Mouse (Mus musculus) intestine, embryonic 16.5 days (tissue): ENCODE results near the gene Kcnk12. TPM values are rescaled to one million over a fixed set of nuclear protein-coding genes. Genes with fewer than 3 reads are reported as not detected.

Source experiments
- ATAC-seq: fragments of 200-750 bp; cut with Nextera tagmentation; 2 replicates; pipeline ENCODE4 v1.8.0; 2017; ENCODE audit warnings: moderate TSS enrichment, moderate library complexity
- H3K27ac ChIP-seq: fragments of 300-500 bp; sonication (generic); 2 replicates; pipeline ENCODE4 v1.5.1; 2014; ENCODE audit warnings: mild to moderate bottlenecking, low read length
- H3K27me3 ChIP-seq: fragments of 300-500 bp; sonication (generic); replicated peaks from 2 replicates; pipeline ENCODE4 v1.6.1; 2014; ENCODE audit warnings: low read length, control low read depth, mixed read lengths; ENCODE audit not compliant: control insufficient read depth, insufficient read depth
- H3K36me3 ChIP-seq: fragments of 300-500 bp; sonication (generic); 2 replicates; pipeline ENCODE4 v1.6.1; 2014; ENCODE audit warnings: low read length, control low read depth; ENCODE audit not compliant: control insufficient read depth, insufficient read depth
- H3K4me1 ChIP-seq: fragments of 300-500 bp; sonication (generic); 2 replicates; pipeline ENCODE4 v1.6.1; 2014; ENCODE audit warnings: low read length, control low read depth, mixed read lengths; ENCODE audit not compliant: control insufficient read depth, insufficient read depth
- H3K4me2 ChIP-seq: fragments of 300-500 bp; sonication (generic); 2 replicates; pipeline ENCODE4 v1.6.1; 2014; ENCODE audit warnings: low read depth, low read length, control low read depth
- H3K4me3 ChIP-seq: fragments of 300-500 bp; sonication (generic); 2 replicates; pipeline ENCODE4 v1.5.1; 2014; ENCODE audit warnings: mild to moderate bottlenecking, low read length
- H3K9ac ChIP-seq: fragments of 300-500 bp; sonication (generic); 2 replicates; pipeline ENCODE4 v1.6.1; 2014; ENCODE audit warnings: low read depth, low read length
- H3K9me3 ChIP-seq: fragments of 300-500 bp; sonication (generic); 2 replicates; pipeline ENCODE4 v1.6.1; 2016; ENCODE audit warnings: low read length, control low read depth; ENCODE audit not compliant: control insufficient read depth
- WGBS: fragments of 180-500 bp; shearing (Covaris S2); extraction: QIAGEN DNeasy Blood & Tissue Kit; methylation state at CpG from one replicate; pipeline ENCODE4 v1.1.7; 2014; 5-methylcytosine and 5-hydroxymethylcytosine counted together
- polyA plus RNA-seq: library from polyadenylated mRNA; unstranded; fragments of >200 nt; fragmentation: Nextera tagmentation; extraction: Ambion mirVana; gene quantifications from 2 replicates; pipeline ENCODE4 v1.2.1, GENCODE M21; 2015

The Kcnk12 gene
- polyA plus RNA-seq, 1 experiment from 2014 or later = not detected

DNA sequence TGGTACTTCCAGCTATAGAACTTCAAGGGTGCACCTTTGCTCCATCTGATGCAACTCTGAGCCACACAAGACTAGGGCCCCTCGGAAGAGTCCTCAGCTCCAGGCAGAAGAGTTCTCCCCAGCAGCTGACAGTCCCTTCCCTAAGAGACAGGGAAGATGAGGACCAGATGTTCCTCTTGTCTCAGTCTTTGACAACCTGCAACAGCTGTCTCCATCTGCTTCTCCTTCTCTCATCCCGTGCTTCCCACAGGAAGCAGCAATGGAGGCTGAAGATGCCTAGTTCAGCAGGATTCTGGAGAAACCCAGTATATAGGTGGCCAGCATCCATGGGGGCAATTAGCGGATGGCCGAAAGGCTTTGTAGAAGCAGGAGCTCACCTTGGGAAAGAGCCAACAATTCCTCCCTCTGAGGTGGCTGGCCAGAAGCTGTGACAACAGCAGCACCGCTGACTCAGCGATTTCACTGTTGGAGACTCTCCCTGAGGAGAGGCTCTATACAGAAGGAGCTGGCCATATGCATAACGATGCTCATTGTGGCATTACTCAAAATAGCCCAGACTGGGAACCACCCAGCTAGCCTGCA is 6.2 kb downstream of the Kcnk12 start:
- Histone ChIP-seq H3K27ac (no peak overlapping the region), H3K36me3 (no peaks in the 10 kb centered on the region), H3K4me1 (peaks cover under 1% of the 10 kb centered on the region), H3K9ac (no peak overlapping the region), H3K4me2 (no peak overlapping the region), H3K27me3 (peaks cover 17% of the 10 kb centered on the region), H3K4me3 (no peak overlapping the region), H3K9me3 (no peaks in the 10 kb centered on the region)
- ATAC-seq = no peak
- 68% methylated on average over 7 of the region's 7 CpGs for WGBS

DNA sequence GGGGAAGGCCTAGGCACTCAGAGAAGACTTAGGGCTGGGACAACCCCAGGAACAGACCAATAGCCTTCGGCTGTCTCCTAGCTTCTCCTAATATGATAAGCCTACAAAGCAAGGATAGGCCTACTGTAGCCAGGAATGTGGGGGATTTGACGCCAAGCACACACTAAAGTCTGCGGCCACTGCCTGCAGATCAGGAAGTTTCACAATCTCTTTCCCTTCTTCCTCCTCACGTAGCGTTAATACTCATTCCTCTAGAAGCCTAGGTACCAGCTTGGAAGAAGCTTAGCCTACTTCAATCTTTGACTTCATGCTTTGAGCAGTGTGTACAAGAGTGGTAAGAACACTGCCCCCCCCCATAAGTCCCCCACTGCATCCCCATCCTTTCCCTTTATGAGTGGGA is 7.1 kb downstream of the Kcnk12 start:
- H3K4me2 ChIP-seq = no peak overlapping the region
- H3K9me3 ChIP-seq = no peaks in the 10 kb centered on the region
- WGBS = 92% methylated on average over 5 of the region's 5 CpGs
- no peaks in the 10 kb centered on the region for H3K4me1 ChIP-seq
- H3K9ac ChIP-seq = no peak overlapping the region
- H3K4me3 ChIP-seq = no peak overlapping the region
- ATAC-seq = no peak
- H3K36me3 ChIP-seq = no peaks in the 10 kb centered on the region
- no peak overlapping the region for H3K27ac ChIP-seq
- peaks cover 8% of the 10 kb centered on the region for H3K27me3 ChIP-seq

DNA sequence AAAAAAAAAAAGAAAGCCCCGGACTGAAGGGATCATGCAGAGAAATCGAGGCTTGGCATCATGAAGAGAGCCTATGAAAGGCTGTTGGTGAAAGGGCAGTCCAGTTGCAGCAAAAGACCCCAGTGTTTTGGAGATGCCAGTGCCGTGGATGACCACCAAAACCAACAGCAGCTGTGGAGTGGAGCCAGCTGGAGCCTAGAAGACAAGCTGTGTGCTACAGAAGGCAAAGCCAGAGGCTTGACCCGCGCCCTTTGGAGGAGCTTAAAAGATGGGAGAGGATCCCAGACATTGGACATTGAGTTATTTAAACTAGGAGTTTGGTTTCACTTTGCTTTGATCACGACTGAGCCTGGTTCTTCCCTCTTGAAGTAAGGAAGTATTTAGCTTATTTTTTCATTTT is 9.6 kb downstream of the Kcnk12 start:
- no peaks in the 10 kb centered on the region for H3K4me1 ChIP-seq
- H3K27me3 ChIP-seq = no peaks in the 10 kb centered on the region
- H3K4me3 ChIP-seq = no peak overlapping the region
- 70% methylated on average over 6 of the region's 6 CpGs for WGBS
- no peaks in the 10 kb centered on the region for H3K36me3 ChIP-seq
- H3K4me2 ChIP-seq = no peak overlapping the region
- no peak overlapping the region for H3K9ac ChIP-seq
- H3K27ac ChIP-seq = no peak overlapping the region
- ATAC-seq = no peak
- no peaks in the 10 kb centered on the region for H3K9me3 ChIP-seq

DNA sequence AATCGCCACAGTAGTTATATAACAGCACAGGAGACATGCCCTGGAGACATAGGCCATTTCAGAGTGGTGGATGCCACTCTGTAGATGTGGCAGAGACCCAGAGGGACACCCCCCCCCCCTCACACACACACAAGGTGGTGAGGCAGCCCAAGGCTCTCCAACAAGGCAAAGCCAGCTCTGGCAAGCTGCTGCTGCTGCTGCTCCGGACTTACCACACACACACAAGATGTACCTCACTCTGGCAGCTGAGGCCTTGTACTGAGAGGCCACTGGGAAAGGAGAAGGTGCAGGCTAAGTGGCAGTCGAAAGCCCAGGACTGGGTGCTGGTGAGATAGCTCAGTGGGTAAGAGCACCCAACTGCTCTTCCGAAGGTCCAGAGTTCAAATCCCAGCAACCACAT is 10.1 kb downstream of the Kcnk12 start:
- WGBS = 88% methylated on average over 4 of the region's 4 CpGs
- H3K4me2 ChIP-seq = no peak overlapping the region
- no peak overlapping the region for H3K9ac ChIP-seq
- H3K4me1 ChIP-seq = no peaks in the 10 kb centered on the region
- no peak overlapping the region for H3K4me3 ChIP-seq
- no peak for ATAC-seq
- H3K9me3 ChIP-seq = no peaks in the 10 kb centered on the region
- H3K27ac ChIP-seq = no peak overlapping the region
- H3K36me3 ChIP-seq = no peaks in the 10 kb centered on the region
- no peaks in the 10 kb centered on the region for H3K27me3 ChIP-seq

DNA sequence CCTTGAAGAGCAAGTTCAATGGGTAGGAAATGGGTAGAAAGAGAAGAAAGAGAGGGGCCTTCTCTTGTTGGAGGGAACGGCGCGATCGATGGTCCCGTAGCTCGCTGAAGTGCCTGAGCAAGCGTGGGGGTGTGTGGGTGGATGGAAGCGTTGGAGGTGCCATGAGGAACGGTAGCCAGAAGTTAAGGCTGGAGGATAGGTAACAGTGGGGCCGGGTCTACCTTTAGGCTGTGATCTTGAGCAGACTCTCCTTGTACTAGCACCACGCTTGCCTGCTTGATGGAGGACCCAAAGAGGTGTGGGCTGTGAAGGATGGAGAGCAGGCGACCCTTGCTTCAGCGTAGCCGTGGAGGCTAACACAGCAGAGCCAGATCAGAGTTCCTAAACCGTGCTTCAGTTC is 12.1 kb downstream of the Kcnk12 start:
- Histone ChIP-seq H3K27me3 (no peaks in the 10 kb centered on the region), H3K36me3 (no peaks in the 10 kb centered on the region), H3K27ac (no peak overlapping the region), H3K9me3 (no peaks in the 10 kb centered on the region), H3K9ac (no peak overlapping the region), H3K4me2 (no peak overlapping the region), H3K4me1 (no peaks in the 10 kb centered on the region), H3K4me3 (no peak overlapping the region)
- ATAC-seq = no peak
- WGBS = 96% methylated on average over 15 of the region's 15 CpGs

DNA sequence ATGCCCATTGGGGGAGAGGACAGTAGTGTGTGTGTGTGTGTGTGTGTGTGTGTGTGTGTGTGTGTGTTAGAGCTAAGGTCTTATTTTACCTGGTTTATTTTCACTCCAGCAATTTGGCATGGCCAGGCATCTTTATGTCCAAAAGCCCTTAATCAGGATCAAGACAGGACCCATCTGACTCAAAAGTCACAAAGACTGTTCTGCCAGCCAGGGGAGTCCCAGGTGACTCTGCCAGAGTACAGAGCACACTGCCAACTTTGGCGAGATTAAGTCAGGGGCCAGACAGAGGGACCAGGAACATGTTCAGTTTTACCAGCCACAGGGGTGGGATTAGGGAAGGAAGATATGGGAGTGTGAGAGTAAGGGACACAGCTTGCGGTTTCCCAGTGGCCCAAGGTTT is 12.9 kb downstream of the Kcnk12 start:
- Histone ChIP-seq H3K27me3 (no peaks in the 10 kb centered on the region), H3K4me2 (no peak overlapping the region), H3K9me3 (no peaks in the 10 kb centered on the region), H3K9ac (no peak overlapping the region), H3K4me1 (no peaks in the 10 kb centered on the region), H3K36me3 (no peaks in the 10 kb centered on the region), H3K27ac (no peak overlapping the region), H3K4me3 (no peak overlapping the region)
- ATAC-seq = no peak
- WGBS = 81% methylated on average over 2 of the region's 2 CpGs

DNA sequence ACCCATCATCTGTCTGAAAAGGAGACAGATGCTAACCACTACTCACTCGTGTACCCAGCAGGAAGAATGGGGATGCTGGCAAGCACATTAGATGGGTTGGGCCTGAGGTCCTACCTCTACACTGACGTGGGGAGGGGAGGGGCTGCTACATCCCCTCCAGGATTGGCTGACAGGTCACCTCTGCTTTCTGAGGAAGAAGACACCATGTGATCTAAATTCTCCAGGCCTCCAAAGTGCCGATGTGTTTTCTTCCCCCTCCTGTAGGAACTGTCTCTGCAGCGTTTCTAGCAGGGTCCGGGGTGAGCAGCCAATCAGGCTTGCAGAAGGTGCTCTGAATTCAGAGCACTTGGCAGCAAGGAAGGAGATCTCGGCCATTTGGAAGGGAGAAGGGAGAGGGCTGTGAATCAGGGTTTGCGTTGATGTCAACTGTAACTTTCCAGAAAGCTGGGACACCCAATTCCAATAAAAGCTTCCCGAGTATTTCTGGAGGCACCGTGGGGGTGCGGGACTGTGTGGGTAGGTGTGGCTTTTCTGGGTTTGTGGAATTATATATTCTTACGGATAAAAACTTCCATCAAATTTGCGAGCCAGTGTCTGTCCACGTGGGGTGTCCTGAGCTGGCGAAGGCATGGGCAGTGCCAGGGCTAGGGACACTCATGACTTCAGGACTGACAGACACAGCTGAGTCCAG is 13.5 kb downstream of the Kcnk12 start:
- WGBS = 66% methylated on average over 14 of the region's 14 CpGs
- no peak for ATAC-seq
- no peaks in the 10 kb centered on the region for H3K27me3 ChIP-seq
- no peaks in the 10 kb centered on the region for H3K36me3 ChIP-seq
- no peaks in the 10 kb centered on the region for H3K9me3 ChIP-seq
- no peak overlapping the region for H3K9ac ChIP-seq
- H3K27ac ChIP-seq = no peak overlapping the region
- H3K4me2 ChIP-seq = no peak overlapping the region
- H3K4me3 ChIP-seq = no peak overlapping the region
- H3K4me1 ChIP-seq = no peaks in the 10 kb centered on the region

DNA sequence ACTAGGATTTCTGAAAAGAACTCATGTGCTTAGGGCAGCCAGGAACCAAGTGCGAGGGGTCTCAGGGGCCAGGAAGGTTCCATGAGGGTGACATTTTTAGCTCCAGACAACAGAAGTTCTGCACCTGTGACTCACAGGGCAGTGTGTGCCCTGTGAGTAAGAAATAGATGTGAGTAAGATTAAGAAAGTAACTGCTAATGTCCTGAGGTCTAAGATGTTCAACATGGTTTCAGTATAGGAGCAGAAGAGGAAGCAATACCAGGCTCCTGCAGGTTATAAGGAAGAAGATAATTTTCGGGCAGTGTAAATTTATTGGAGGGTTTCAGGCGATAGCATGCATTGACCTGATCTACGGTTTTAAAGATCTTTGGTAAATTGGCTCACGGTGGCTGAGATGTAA is 16.6 kb downstream of the Kcnk12 start:
- no peak overlapping the region for H3K27ac ChIP-seq
- no peak overlapping the region for H3K4me2 ChIP-seq
- H3K36me3 ChIP-seq = no peaks in the 10 kb centered on the region
- no peak for ATAC-seq
- H3K27me3 ChIP-seq = no peaks in the 10 kb centered on the region
- no peaks in the 10 kb centered on the region for H3K4me1 ChIP-seq
- H3K4me3 ChIP-seq = no peak overlapping the region
- no peaks in the 10 kb centered on the region for H3K9me3 ChIP-seq
- 86% methylated on average over 5 of the region's 5 CpGs for WGBS
- no peak overlapping the region for H3K9ac ChIP-seq

DNA sequence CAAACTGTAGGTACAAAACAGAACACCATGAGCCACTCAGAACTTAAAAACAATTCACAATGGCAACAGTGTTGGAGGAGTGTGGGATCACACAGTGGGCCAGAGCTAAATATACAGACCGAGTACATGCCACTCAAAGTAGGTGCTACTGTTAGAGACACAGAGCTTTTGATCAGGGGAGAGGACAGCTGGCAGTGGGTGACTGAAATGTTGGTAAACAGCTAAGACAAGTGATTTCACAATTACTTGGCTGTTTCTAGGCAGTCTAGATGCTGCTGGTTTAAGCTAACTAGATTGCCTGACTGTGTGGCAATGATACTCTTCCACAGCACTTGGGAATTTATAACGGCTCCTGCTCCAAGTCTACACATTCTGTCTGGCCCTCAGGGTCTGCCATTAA is 17.6 kb downstream of the Kcnk12 start:
- no peaks in the 10 kb centered on the region for H3K27me3 ChIP-seq
- no peak overlapping the region for H3K27ac ChIP-seq
- H3K4me2 ChIP-seq = no peak overlapping the region
- H3K9me3 ChIP-seq = no peaks in the 10 kb centered on the region
- 54% methylated on average over 2 of the region's 2 CpGs for WGBS
- no peaks in the 10 kb centered on the region for H3K36me3 ChIP-seq
- ATAC-seq = no peak
- no peaks in the 10 kb centered on the region for H3K4me1 ChIP-seq
- H3K9ac ChIP-seq = no peak overlapping the region
- no peak overlapping the region for H3K4me3 ChIP-seq

DNA sequence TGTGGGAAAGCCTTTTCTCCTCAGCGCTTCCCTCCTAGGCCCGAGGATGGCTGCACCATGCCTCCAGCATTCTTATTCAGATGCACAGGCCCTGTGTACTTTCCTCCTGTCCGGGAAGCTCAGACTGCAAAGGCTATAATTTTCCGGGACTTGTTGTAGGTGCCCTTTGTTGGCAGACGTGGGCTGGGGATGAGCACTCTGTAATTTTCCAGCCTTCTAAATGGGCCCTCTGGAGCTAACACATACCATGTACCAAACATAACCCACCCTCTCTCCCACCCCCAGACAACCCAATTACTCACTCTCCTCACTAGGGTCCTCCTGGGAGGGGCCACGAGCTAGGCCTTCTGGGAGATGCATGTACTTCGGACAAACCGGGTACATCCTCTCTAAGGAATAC is 22.8 kb downstream of the Kcnk12 start:
- Histone ChIP-seq H3K27me3 (no peaks in the 10 kb centered on the region), H3K4me2 (no peak overlapping the region), H3K4me1 (no peaks in the 10 kb centered on the region), H3K9me3 (no peaks in the 10 kb centered on the region), H3K27ac (no peak overlapping the region), H3K4me3 (no peak overlapping the region), H3K9ac (no peak overlapping the region), H3K36me3 (no peaks in the 10 kb centered on the region)
- WGBS = 90% methylated on average over 8 of the region's 8 CpGs
- no peak for ATAC-seq
